Mouse (Mus musculus): ENCODE data around the gene Acss1.

Gene Acss1

DNA sequence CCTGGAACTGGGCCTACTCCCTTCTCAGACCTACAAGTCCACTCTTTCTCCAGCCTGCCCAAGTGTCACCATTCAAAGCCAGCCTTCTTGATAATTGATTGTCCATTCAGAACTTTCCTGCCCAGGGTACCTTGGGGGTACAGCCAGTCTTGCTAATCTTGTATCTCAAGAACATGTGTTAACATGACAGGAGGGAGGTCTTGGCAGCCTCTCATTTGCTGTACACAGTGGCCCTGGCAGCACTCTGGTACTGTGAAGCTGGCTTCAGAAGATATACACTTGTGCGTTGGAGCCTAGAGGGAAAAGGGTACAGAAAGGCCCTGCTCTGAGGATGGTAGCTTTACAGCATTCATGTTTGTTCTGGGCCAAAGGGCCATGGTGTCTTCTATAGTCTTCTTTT is 92.0 kb downstream of the Acss1 start:
- DNase-seq (ENCODE audit: low read depth in 2 of 2, low spot score in 2 of 2) = no peak

DNA sequence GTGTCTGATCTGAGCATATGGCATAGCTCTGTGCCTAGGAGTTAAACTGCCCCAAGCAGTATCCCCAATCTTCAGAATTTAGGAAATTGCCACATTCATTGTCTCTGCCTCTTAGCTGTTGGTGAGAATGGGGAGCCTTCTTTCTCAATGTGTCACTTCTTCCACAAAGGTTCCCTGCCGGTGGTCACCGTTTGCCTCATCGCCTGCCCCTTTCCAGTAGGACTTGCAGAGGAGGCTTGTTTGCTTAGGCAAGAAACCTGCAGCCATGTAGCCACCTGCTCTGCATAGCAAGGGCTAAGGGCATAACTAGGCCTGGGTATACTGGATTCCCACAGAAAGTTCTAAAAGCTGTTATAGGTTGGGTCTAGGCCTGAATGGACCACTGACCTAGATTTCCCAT is 95.8 kb downstream of the Acss1 start:
- DNase-seq (ENCODE audit: low read depth in 2 of 2, low spot score in 2 of 2) = no peak

DNA sequence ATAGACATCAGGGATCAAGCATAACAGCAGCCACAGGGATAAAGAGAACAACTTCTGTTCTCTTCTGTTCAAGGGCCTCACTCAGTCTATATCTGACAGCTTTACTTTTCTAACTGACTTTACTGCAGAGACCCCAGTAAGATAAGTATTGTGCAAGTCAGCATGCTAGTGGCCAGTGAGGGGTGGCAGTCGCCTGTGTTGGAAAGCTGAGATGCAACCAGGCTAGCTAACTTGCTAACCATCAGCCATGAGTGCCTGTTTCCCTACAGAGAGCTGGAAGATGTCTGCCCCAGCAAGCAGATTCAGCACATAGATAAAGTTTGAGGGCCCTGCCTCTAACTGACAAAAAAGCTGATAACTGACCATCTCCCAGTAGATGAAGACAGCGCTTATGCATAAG is 97.5 kb downstream of the Acss1 start:
- DNase-seq (ENCODE audit: low read depth in 2 of 2, low spot score in 2 of 2) = no peak

DNA sequence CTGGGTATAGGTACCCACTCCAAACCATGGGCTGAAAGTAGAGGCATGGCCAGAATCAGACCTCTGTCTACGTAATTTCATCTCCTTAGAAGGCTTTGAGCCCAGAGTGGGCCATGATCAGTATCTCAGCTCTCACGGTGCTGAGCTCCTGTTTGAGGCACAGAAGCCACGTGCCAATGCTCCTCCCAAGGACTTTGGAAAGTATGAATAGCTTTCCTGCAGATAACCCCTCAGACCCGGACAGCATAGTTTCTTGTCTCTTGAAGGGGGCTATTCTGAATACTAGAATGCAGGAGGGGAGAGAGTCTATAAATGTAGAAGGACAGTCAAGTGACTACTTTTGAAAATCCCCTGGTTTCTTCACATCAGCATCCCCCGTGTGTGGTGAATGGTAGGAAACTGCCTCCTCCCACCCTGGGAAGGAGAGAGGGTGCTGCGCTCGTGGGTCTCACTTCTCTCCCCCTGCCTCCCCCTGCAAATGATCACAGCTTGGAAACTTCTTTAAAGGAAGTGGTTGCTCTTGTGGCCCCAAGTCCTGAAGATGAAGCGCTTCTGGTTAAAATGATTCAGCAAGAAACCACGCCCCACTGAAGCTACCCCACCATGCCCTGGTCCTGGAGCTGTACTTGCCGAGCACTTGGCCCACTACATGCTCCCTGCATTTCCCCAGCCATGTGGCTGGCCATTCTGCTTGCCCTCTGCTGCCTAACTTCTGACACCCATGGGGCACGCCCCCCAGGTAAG is 98.3 kb downstream of the Acss1 start, which contains the start of gene Cst7:
TSS of gene Cst7 (plus strand) at position 569 of the 744 bp plus-strand sequence.
- DNase-seq (ENCODE audit: low read depth in 2 of 2, low spot score in 2 of 2) = peak; percentile 66 to 71

Data from CD8-positive naive resting alpha-beta T cell, adult 2 months (primary cell).